Mouse (Mus musculus): ENCODE data around the gene Slc22a16.
A peak's percentile ranks its signal among the peaks of the same experiment; 100 is the strongest.

Slc22a16 gene

DNA sequence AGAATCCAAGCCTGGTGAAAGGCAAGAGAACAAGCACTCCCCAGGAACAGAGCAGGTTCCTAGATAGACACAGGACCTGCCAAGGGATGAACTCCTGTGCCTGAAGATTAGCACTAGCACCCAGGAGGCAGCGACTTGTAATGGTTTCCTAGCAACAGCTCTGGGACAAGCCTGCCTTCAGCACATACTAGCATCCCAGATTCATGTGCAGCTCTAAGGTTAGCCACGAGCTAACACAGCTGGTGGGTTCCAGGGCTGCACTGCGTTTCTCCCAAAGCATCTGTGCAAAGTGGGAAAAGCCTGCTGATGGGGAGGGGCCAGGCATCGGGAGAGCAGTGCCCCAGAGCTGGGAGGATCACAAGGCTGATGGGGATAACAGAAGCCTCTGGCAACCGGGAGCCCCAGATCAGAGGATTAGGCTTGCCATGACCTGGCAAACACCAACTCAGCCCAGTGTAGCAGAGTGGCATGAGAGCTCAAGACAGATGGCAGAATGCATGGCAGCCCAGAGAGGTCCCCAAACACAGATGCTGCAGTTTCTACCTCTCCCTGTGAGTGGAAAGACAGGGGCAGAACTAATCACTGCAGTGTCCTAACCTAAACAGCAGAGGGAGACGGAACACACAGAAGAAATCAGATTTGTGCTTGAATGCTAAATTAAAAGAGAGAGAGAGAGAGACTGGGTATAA, 34.7 kb downstream of the Slc22a16 start:
- DNase-seq (ENCODE audit: low spot score in 2 of 2) = peak; percentile 39 to 49

DNA sequence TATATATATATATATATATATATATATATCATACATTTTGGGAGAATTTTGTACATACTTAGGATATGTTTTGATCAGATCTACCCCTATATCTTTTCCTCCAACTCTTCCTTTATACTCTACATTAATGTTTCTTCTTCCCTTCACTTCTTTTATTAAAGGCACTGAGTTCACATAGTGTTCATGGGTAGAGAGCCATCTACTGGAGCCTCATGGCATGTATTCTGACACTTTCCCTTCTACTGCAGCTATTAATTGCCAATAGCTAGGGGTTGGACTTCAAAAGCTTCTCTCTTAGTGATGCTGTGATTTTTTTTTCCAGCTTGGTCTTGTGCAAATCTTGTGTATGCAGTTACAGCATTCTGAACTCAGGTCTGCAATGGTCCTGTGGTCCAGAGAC, 47.8 kb downstream of the Slc22a16 start:
- no peak for DNase-seq (ENCODE audit: low spot score in 2 of 2)

- no peak for DNase-seq (ENCODE audit: low spot score in 2 of 2)
These were observed 49.6 kb downstream of the Slc22a16 start for GRCm38 (mm10) chr10:40619760-40620159.

GRCm38 (mm10) chr10:40629140-40629539, 59.0 kb downstream of the Slc22a16 start:
- DNase-seq (ENCODE audit: low spot score in 2 of 2) = peak in 1 of 2 experiments; percentile 67

DNA sequence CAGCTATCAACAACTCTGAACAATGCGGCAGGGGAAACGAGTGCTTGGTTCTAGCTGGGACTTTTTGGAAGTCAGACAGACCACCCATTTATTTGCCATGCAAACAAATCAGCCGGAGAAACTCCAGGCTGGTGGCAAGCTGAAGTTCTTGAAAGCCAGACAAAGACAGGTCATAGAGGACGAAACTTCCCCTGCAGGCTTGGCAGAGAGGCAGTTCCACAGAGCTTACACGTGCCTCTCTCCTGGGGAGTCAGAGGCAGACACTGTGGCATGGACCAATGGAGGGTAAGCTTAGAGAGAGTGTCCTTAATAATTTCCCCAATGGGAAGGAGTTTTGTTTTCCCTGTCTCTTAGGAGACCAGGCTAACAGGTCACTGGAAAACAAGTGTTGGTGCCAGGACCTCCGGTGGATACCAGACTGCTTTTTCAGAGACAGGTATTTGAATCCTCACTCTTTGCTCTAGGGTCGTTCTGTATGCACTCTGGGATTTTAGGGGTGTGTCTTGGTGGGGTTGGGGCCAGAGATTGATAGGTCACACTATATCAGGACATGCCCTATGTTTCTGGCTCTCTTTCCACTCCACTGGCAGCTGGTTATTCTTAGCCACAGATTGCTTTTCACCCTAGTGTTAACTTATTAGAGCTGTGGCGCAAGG, 59.6 kb downstream of the Slc22a16 start, which contains the start of gene Ddo:
Gene Ddo (plus strand): TSS at position 356 of the 656 bp plus-strand sequence.
- peak in 1 of 2 experiments; percentile 50 for DNase-seq (ENCODE audit: low spot score in 2 of 2)

GRCm38 (mm10) chr10:40630457-40630856, 60.3 kb downstream of the Slc22a16 start:
- DNase-seq (ENCODE audit: low spot score in 2 of 2) = no peak

DNA sequence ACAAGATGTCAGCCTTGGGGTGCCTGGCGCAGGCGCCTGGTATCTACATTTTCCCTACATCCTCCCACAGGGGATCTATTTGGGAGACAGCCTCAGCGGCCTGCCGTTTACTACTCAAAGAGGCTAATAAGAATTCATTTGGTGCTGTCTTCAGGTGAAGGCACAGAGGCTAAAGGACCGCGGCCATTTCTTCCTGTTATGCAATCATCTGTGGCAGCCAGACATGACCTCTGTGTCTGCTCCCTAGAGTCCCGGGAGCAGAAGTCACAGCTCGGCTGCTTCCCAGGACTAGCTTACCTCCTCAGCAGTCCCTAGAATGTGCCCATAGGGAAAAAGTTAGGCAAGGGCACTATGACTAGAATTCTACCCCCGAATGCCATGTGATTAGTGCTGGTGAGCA, 60.8 kb downstream of the Slc22a16 start:
- no peak for DNase-seq (ENCODE audit: low spot score in 2 of 2)

DNA sequence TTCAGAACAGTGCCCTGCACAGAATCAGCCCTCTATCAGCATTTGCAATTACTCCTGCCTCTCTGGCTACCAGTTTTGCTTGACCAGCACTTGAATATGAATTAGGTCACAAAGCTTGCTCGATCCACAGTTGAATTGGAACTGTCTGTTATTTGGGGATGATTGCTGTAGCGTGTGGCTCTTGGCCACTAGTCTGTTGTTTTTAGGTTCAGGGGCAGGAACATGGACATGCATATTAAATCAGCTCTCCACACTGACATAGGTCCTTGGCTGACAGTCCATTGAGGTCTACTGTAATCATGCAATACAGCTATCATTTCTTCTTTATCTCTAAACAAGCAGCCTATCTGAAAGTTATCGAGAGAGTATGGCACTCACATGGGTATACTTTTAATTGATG, 62.0 kb downstream of the Slc22a16 start:
- no peak for DNase-seq (ENCODE audit: low spot score in 2 of 2)

DNA sequence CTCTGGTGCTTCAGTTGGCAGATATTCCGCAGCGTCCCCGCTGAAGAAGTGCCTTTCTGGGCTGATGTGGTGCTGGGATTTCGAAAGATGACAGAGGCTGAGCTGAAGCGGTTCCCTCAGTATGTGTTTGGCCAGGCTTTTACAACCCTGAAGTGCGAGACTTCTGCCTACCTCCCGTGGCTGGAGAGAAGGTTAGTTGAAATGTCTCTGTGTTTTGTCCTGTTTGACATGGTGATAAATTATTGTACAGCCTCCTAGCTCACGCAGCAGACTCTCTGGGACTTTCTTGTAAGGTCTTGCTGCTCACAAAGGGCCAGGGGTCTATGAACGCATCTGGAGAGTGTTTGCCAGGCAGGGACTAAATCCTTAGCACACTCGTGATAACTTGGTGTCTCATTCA, 67.2 kb downstream of the Slc22a16 start:
- DNase-seq (ENCODE audit: low spot score in 2 of 2) = peak in 1 of 2 experiments; percentile 17

DNA sequence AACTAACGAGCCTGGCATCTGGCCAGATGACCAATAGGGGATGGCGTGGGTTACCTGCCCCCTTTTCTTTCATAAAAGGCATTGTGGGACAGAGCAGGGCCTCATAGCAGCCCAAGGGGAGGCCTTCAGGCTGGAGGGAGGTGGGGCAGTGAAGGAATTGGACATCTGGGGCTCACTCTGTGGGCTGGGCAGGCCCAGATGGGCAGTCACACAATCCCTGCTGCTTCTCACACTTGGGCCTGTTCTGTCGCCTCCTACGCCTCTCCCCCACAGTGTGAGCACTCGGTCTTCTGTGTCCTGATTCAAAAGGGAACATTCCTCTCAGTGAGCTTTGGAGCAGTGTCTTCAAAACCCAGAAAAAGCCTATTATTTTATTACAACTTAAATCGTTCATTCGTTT, 68.1 kb downstream of the Slc22a16 start:
- DNase-seq (ENCODE audit: low spot score in 2 of 2) = peak; percentile 75 to 89

GRCm38 (mm10) chr10:40638823-40639819, 69.0 kb downstream of the Slc22a16 start:
- DNase-seq (ENCODE audit: low spot score in 2 of 2) = no peak

GRCm38 (mm10) chr10:40640406-40640805, 70.3 kb downstream of the Slc22a16 start:
- DNase-seq (ENCODE audit: low spot score in 2 of 2) = no peak

- no peak for DNase-seq (ENCODE audit: low spot score in 2 of 2)
These were observed 71.8 kb downstream of the Slc22a16 start for GRCm38 (mm10) chr10:40641901-40642300.

- no peak for DNase-seq (ENCODE audit: low spot score in 2 of 2)
These were observed 73.0 kb downstream of the Slc22a16 start for GRCm38 (mm10) chr10:40643126-40643525.

DNA sequence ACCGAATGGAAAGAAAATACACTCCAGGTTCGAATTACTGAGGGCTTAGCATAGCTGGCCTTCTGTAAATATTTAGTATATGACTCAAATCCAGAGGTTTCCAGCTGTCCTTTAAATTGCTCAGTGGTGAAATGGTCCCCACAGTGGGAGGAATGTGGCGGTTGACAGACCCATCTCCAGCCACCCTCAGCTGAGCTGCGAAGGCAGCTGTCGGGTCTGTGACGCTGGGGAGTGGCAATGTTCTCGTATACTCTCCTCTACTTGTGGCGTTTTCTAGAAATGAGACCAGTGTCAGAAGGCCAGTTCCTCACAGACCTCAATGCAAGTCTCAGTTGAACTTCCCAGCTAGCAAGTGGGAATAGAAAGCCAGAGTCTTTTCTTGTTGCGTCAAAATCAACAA, 74.3 kb downstream of the Slc22a16 start:
- no peak for DNase-seq (ENCODE audit: low spot score in 2 of 2)

DNA sequence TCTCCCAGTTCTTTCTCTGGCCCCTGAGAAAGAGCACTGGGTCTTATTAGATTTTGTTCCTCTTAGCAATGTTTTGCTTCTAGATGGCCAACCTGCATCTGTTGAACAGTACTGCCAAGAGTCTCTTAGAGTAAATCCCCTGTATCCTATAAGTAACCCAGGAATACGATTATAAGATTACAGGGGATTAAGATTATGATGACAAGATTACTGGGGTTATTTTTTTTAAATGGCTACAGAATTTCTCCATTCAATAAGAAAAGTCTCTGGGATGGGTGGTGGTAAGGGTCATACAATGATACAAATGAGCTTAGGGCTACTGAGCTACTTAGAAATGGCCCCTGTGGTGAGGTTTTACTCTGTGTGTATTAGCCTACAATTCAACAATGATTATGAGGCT, 75.2 kb downstream of the Slc22a16 start:
- no peak for DNase-seq (ENCODE audit: low spot score in 2 of 2)

DNA sequence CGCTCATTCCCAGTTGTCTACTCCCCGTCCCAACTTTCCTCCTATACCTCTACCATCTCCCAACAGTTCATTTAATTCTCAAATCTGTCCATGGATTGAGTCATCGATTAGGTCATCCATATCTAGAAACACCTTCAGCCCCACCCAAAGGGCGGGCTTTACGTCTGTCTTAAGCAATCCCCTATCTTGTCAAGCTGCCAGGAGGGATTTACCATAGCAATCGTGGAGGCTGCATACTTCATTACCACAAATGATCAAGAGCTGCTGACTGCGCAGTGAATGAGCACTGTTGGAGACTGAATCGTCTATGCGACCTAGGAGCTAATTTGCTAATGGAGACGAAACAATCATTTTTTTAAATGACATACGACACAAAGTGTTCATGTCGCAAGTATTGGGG, 78.6 kb downstream of the Slc22a16 start:
- DNase-seq (ENCODE audit: low spot score in 2 of 2) = no peak

GRCm38 (mm10) chr10:40649634-40650033, 79.5 kb downstream of the Slc22a16 start:
- DNase-seq (ENCODE audit: low spot score in 2 of 2) = no peak

GRCm38 (mm10) chr10:40651676-40652075, 81.5 kb downstream of the Slc22a16 start:
- no peak for DNase-seq (ENCODE audit: low spot score in 2 of 2)

Data from right cerebral cortex, postnatal 10 days (tissue).